Mouse (Mus musculus): Measurements from ENCODE around the gene Pias1. TPM values are rescaled to one million over a fixed set of nuclear protein-coding genes. Genes with fewer than 3 reads are reported as not detected.

Pias1 gene
- polyA plus RNA-seq, 1 experiment from 2014 or later = 67.9 TPM

DNA sequence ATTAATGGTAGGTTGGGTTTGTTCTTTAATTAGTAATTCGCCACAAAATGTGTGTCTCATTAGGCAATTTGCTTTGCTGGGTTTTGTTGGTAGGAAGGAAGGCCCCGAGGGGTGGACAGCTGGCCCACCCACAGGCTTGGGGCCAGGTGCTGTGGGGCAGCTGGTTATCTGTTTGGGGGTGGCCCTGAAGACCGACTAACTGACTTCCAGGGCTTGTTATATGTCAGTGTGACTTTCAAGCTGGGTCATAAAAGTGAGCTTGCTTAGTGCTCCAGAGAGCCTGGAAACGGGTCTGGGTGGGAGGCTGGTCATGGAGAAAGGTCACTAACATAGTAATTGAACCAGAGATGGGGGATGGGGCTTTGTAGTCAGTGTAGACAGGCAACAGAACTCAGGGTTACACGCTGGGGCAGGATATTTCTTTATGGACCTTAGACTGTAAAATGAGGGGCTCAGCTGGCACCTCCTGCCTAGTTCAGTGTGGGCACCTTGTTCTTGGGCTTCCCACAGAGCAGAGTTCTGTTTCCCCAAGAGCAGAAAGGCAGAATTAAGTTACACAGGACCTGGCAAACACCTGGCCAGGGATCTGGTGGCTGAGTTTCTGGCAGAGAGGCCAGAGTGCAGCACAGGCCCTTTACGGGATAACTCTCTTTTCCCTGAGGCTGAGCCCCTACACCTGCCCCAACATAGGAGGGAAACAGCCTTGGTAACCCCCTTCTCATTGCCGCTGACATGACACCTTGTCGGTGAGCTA lies 129.3 kb downstream of the Pias1 start:
- 0 out of 2 replicates have a peak overlapping the region, but pooled peaks have one; percentile 3 for H3K9ac ChIP-seq (replicated peaks; ENCODE audit: low read depth, low read length)
- H3K9me3 ChIP-seq (ENCODE audit: control insufficient read depth, low read depth, low read length) = no peaks in the 10 kb centered on the region
- peak overlapping the region; percentile 84 for H3K27ac ChIP-seq (ENCODE audit: low read length)
- H3K4me3 ChIP-seq (ENCODE audit: low read depth, low read length) = peak overlapping the region; percentile 17
- H3K27me3 ChIP-seq (ENCODE audit: control insufficient read depth, insufficient read depth, low read length) = no peaks in the 10 kb centered on the region
- WGBS = 44% methylated on average over 8 of the region's 8 CpGs
- no peak; the same call in 1 of the 2 replicates for ATAC-seq (ENCODE audit: insufficient number of reproducible peaks, insufficient read depth, low FRiP score, low read depth)
- no peaks in the 10 kb centered on the region for H3K36me3 ChIP-seq (ENCODE audit: control insufficient read depth, insufficient read depth, low read length)
- H3K4me2 ChIP-seq (replicated peaks; ENCODE audit: low read depth, low read length) = peak overlapping the region; percentile 43
- peaks cover 37% of the 10 kb centered on the region for H3K4me1 ChIP-seq (ENCODE audit: control insufficient read depth, insufficient read depth, low read length)

DNA sequence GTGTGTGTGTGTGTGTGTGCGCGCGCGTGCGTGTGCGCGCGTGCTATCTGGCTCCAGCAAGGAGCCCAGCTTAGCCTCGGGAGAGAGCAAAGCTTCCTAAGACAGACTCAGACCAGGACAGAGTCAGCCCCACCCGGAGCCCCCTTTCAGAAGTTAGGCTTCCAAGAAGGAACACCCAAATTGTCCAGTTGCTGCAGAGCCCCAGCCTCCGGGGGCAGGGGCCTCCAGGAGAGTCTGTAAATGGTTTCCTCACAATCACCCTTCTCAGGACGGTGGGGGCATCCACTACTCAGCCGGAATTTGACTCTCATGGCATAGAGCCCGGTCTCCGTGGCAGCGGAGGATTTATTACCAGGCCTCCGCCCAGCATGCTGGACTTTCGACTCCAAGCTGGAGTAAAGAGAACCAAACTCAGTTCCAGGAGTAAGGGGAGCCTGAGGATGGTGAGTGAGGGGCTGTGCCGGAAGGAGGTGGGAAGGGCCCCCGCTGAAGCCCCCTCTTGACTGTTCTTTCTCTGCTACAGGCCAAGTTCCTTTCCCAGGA lies 129.9 kb downstream of the Pias1 start, which contains the start of gene Calml4:
Gene Calml4, plus strand, starts transcription at position 362 of the 543 bp plus-strand sequence.
- peaks cover 37% of the 10 kb centered on the region for H3K4me1 ChIP-seq (ENCODE audit: control insufficient read depth, insufficient read depth, low read length)
- no peaks in the 10 kb centered on the region for H3K27me3 ChIP-seq (ENCODE audit: control insufficient read depth, insufficient read depth, low read length)
- 32% methylated on average over 20 of the region's 20 CpGs for WGBS
- peak within 1 kb of the TSS; percentile 17 for H3K4me3 ChIP-seq (ENCODE audit: low read depth, low read length)
- H3K4me2 ChIP-seq (replicated peaks; ENCODE audit: low read depth, low read length) = peak within 1 kb of the TSS; percentile 43
- no peaks in the 10 kb centered on the region for H3K36me3 ChIP-seq (ENCODE audit: control insufficient read depth, insufficient read depth, low read length)
- H3K27ac ChIP-seq (ENCODE audit: low read length) = peak within 1 kb of the TSS; percentile 84
- no peaks in the 10 kb centered on the region for H3K9me3 ChIP-seq (ENCODE audit: control insufficient read depth, low read depth, low read length)
- 0 out of 2 replicates have a peak within 1 kb of the TSS, but pooled peaks have one; percentile 3 for H3K9ac ChIP-seq (replicated peaks; ENCODE audit: low read depth, low read length)
- peak; percentile 70 for ATAC-seq (ENCODE audit: insufficient number of reproducible peaks, insufficient read depth, low FRiP score, low read depth)

DNA sequence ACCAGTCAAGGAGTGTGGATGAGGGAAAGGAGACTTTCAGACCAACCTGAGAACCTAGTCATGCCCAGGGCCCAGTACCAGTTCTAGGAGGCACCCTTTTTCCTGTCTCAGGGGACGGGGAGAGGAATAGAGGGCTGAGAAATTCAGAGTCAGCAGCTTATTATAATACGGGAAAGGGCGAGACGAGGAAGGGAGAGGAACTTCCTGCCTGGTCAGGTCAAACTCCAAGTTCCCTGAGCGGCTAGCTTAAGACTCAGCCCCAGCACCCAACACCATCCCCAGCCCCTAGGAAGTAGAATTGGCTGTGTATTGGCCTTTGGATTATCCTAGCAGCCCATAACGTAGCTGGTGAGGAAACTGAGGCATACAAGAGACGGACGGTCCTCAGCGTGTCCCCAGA lies 130.5 kb downstream of the Pias1 start:
- Histone ChIP-seq H3K27ac (ENCODE audit: low read length) (peak overlapping the region; percentile 58; the same call in 1 of the 2 replicates), H3K4me1 (ENCODE audit: control insufficient read depth, insufficient read depth, low read length) (peaks cover 37% of the 10 kb centered on the region), H3K9me3 (ENCODE audit: control insufficient read depth, low read depth, low read length) (no peaks in the 10 kb centered on the region), H3K36me3 (ENCODE audit: control insufficient read depth, insufficient read depth, low read length) (no peaks in the 10 kb centered on the region), H3K4me3 (ENCODE audit: low read depth, low read length) (no peak overlapping the region), H3K27me3 (ENCODE audit: control insufficient read depth, insufficient read depth, low read length) (no peaks in the 10 kb centered on the region), H3K9ac (replicated peaks; ENCODE audit: low read depth, low read length) (0 out of 2 replicates have a peak overlapping the region, but pooled peaks have one; percentile 3), H3K4me2 (replicated peaks; ENCODE audit: low read depth, low read length) (peak overlapping the region; percentile 43; the same call in 1 of the 2 replicates)
- no peak for ATAC-seq (ENCODE audit: insufficient number of reproducible peaks, insufficient read depth, low FRiP score, low read depth)
- 62% methylated on average over 9 of the region's 9 CpGs for WGBS

DNA sequence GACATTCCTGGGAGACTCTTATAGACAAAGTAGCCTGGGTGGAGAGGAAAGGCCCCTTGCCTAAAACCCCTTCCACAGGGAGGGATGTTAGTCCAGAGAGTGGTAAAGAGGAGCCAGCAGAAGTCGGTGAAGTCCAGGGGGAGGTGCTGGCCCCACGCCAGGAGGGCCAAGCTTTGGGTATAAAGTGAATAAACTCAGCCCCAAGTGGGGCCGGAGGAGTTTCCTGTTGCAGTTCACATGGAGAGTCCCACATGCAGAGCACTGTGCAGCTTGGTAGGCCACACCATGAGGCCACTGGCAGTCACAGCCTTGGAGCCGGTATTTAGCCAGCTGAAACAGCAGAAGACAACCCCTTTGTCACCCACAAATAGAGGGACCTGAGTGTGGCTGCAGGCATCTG lies 133.2 kb downstream of the Pias1 start:
- ATAC-seq (ENCODE audit: insufficient number of reproducible peaks, insufficient read depth, low FRiP score, low read depth) = no peak
- Histone ChIP-seq H3K27ac (ENCODE audit: low read length) (peak overlapping the region; percentile 33; the same call in 1 of the 2 replicates), H3K4me2 (replicated peaks; ENCODE audit: low read depth, low read length) (no peak overlapping the region), H3K36me3 (ENCODE audit: control insufficient read depth, insufficient read depth, low read length) (peaks cover 13% of the 10 kb centered on the region), H3K4me1 (ENCODE audit: control insufficient read depth, insufficient read depth, low read length) (peaks cover 32% of the 10 kb centered on the region), H3K4me3 (ENCODE audit: low read depth, low read length) (no peak overlapping the region), H3K9me3 (ENCODE audit: control insufficient read depth, low read depth, low read length) (no peaks in the 10 kb centered on the region), H3K27me3 (ENCODE audit: control insufficient read depth, insufficient read depth, low read length) (no peaks in the 10 kb centered on the region), H3K9ac (replicated peaks; ENCODE audit: low read depth, low read length) (no peak overlapping the region)
- WGBS = 22% methylated on average over 4 of the region's 4 CpGs

DNA sequence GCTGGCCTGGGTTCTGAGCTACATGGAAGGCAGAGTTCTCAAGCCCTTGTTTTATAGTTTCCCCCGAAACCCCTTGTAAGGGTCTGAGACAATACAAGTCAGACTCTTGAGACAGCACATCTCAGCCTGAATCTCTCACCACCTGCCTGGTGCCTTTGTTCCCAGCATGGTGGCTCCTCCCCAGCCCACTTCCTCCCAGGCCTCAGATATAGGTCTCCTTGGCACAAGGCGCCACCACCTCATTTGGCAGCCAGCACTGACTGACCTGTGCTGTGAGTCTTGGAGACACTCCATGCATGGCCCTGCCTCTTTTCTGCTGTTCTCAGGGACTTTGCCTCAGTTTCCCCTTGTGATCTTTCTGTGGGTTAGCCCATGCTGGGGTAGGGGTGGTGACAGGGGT lies 136.2 kb downstream of the Pias1 start:
- no peak for ATAC-seq (ENCODE audit: insufficient number of reproducible peaks, insufficient read depth, low FRiP score, low read depth)
- Histone ChIP-seq H3K4me3 (ENCODE audit: low read depth, low read length) (no peak overlapping the region), H3K36me3 (ENCODE audit: control insufficient read depth, insufficient read depth, low read length) (peaks cover 16% of the 10 kb centered on the region), H3K9me3 (ENCODE audit: control insufficient read depth, low read depth, low read length) (no peaks in the 10 kb centered on the region), H3K4me1 (ENCODE audit: control insufficient read depth, insufficient read depth, low read length) (peaks cover 10% of the 10 kb centered on the region), H3K4me2 (replicated peaks; ENCODE audit: low read depth, low read length) (no peak overlapping the region), H3K27me3 (ENCODE audit: control insufficient read depth, insufficient read depth, low read length) (no peaks in the 10 kb centered on the region), H3K9ac (replicated peaks; ENCODE audit: low read depth, low read length) (no peak overlapping the region), H3K27ac (ENCODE audit: low read length) (no peak overlapping the region)
- WGBS = 90% methylated on average over 2 of the region's 2 CpGs

DNA sequence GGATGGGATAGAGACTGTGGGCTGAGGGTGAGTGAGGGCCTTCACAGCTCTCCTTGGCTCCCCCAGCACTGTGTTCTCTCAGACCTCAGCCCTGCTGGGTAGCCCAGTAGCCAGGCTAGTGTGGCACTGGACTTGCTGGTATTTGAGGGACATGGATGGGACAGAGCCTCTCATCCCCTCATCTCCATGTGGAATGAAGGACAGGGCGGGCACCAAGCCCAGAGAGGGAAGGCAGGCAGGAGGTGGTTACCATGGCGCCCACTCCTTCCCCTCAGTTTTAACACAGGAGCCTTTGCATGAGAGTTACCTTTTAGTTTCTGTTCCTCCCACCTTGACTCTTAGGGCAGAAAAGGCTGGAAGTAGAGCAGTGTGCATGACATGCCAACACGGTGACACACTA lies 139.1 kb downstream of the Pias1 start:
- Histone ChIP-seq H3K4me3 (ENCODE audit: low read depth, low read length) (no peak overlapping the region), H3K9ac (replicated peaks; ENCODE audit: low read depth, low read length) (no peak overlapping the region), H3K36me3 (ENCODE audit: control insufficient read depth, insufficient read depth, low read length) (peaks cover 16% of the 10 kb centered on the region), H3K4me1 (ENCODE audit: control insufficient read depth, insufficient read depth, low read length) (0 out of 2 replicates have a peak, but pooled peaks cover 4% of the 10 kb centered on the region), H3K27ac (ENCODE audit: low read length) (no peak overlapping the region), H3K27me3 (ENCODE audit: control insufficient read depth, insufficient read depth, low read length) (no peaks in the 10 kb centered on the region), H3K9me3 (ENCODE audit: control insufficient read depth, low read depth, low read length) (no peaks in the 10 kb centered on the region), H3K4me2 (replicated peaks; ENCODE audit: low read depth, low read length) (no peak overlapping the region)
- 88% methylated on average over 3 of the region's 3 CpGs for WGBS
- no peak for ATAC-seq (ENCODE audit: insufficient number of reproducible peaks, insufficient read depth, low FRiP score, low read depth)

DNA sequence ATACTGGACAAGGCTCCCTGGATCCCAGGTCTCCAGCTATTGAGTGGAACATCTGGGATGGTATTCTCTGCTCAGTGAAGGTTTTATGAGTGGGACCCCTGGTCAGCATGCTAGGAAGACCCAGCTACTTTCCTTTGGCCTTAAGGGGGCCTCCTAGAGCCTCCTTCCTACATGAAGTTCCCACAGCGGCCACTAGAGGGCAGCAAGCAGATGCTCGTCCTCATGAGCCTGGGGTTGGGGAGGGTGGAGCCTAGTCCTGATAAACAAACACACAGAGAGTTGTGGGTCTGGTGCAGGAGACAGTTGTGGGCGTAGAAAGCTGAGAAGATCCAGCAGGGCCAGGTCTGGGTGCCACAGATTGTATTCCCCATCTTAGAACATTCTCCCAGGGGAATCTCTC lies 140.0 kb downstream of the Pias1 start:
- WGBS = 5% methylated on average over 3 of the region's 3 CpGs
- no peak; the same call in 1 of the 2 replicates for ATAC-seq (ENCODE audit: insufficient number of reproducible peaks, insufficient read depth, low FRiP score, low read depth)
- Histone ChIP-seq H3K27me3 (ENCODE audit: control insufficient read depth, insufficient read depth, low read length) (no peaks in the 10 kb centered on the region), H3K4me2 (replicated peaks; ENCODE audit: low read depth, low read length) (no peak overlapping the region), H3K27ac (ENCODE audit: low read length) (no peak overlapping the region), H3K9me3 (ENCODE audit: control insufficient read depth, low read depth, low read length) (no peaks in the 10 kb centered on the region), H3K9ac (replicated peaks; ENCODE audit: low read depth, low read length) (no peak overlapping the region), H3K4me1 (ENCODE audit: control insufficient read depth, insufficient read depth, low read length) (0 out of 2 replicates have a peak, but pooled peaks cover 4% of the 10 kb centered on the region), H3K36me3 (ENCODE audit: control insufficient read depth, insufficient read depth, low read length) (peaks cover 16% of the 10 kb centered on the region), H3K4me3 (ENCODE audit: low read depth, low read length) (no peak overlapping the region)

DNA sequence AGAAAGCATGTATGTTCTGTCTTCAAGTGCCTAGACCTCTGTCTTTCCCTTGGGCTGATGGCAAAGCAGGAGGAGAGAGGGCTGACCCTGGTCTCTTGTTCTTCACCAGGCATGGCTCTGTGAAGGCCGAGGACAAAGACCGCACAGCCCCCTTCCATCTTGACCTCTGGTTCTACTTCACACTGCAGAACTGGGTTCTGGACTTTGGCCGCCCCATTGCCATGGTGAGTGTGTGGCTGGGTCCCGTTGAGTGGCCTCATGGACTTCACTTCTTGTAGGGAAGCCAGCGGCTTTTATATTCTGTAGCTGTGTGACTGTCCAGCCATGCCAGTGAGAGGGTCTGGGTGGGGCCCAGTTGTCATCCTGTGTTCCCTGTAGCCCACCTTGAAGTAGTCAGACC lies 143.3 kb downstream of the Pias1 start:
- Histone ChIP-seq H3K4me2 (replicated peaks; ENCODE audit: low read depth, low read length) (no peak overlapping the region), H3K9ac (replicated peaks; ENCODE audit: low read depth, low read length) (no peak overlapping the region), H3K36me3 (ENCODE audit: control insufficient read depth, insufficient read depth, low read length) (peaks cover 3% of the 10 kb centered on the region; the same call in 1 of the 2 replicates), H3K27me3 (ENCODE audit: control insufficient read depth, insufficient read depth, low read length) (no peaks in the 10 kb centered on the region), H3K4me1 (ENCODE audit: control insufficient read depth, insufficient read depth, low read length) (peaks cover 12% of the 10 kb centered on the region), H3K4me3 (ENCODE audit: low read depth, low read length) (no peak overlapping the region), H3K9me3 (ENCODE audit: control insufficient read depth, low read depth, low read length) (no peaks in the 10 kb centered on the region), H3K27ac (ENCODE audit: low read length) (no peak overlapping the region)
- WGBS = 93% methylated on average over 5 of the region's 5 CpGs
- ATAC-seq (ENCODE audit: insufficient number of reproducible peaks, insufficient read depth, low FRiP score, low read depth) = no peak

Data from stomach, embryonic 14.5 days (tissue).